Mouse (Mus musculus) kidney, adult 11 months (tissue): Measurements from ENCODE around the gene Hgd.

Experiments
- DNase-seq: peaks from one replicate; pipeline ENCODE4 v3.0.0; 2022

The Hgd gene

DNA sequence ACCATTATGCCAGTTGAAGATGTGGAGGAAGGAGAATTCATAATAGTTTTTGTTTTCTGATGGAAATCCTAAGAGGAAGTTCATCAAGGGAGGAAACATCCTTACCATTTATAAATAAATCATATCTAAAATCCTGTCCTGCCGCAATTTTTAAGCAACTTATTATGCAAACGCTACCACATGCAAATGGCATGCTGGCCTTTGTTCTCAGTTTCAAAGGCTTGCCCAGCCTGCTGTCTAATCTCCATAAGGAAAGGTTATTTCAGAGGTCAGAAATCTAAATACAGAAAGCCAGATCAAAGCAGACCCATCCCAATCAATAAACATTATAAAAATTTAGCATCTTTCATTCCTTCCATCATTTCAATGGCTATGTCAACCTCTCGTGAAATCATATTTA, 1.9 kb downstream of the Hgd start:
- DNase-seq, result no peak

- peak; percentile 81 for DNase-seq
These were observed 3.4 kb downstream of the Hgd start for GRCm38 (mm10) chr16:37583306-37583705.

DNA sequence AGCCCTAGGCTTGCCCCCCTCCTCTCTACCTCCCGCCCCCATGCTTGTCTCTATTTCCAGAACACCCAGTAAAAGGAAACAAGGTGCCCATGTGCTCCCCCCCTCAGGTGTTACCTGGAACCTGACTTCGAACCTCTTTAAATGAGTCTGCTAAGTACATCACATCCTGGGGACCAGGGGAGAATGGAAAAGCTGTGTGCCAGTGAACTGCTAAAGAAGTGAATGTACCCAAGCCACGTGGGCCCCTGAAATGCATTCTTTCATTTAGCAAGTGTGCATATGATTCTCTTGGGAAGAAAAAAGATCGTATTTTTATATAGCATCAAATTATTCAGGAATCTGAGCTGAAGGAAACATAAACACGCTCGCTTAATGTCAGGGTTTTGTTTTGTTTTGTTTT, 3.8 kb downstream of the Hgd start:
- DNase-seq, result no peak

GRCm38 (mm10) chr16:37584218-37585035, 4.5 kb downstream of the Hgd start:
- peak; percentile 83 for DNase-seq

DNA sequence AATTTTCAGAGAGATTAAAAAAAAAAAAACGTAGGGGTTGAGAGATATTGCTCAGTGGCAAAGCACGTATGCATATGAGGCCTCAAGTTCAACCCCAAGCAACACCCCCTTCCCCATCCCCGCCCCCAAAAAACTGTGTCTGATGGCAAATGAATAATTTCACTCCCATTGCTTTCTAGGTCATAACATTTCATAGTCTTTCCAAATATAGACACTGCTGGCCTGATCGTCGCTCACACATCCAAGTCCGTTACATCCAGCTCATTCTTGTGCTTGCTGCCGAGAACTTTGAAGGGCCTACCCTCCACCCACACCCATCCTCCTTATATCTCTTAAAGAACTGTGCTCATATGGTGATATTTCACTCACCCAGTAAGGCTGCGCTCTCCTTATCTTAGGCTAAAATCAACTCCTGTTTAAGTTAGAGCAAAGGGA, 5.2 kb downstream of the Hgd start:
- DNase-seq, result no peak

DNA sequence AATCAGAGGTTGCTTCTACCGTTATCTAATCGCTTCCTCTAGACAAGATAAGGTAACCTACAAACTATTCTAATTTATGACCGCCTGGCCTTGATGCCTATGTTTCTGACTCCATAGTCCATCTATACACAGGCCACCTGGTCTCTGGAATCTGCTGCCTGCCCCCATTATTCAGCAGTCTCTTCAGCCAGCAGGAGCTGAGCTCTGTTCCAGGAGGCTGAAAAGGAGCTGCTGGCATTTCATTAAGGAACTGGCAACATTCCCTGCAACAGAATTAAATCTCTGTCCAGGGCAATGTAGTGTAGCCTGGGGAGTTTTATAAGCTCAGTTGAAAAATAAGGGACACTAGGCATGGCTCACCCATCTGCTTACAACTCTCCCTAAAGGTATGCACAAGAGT, 11.0 kb downstream of the Hgd start:
- peak; percentile 46 for DNase-seq

DNA sequence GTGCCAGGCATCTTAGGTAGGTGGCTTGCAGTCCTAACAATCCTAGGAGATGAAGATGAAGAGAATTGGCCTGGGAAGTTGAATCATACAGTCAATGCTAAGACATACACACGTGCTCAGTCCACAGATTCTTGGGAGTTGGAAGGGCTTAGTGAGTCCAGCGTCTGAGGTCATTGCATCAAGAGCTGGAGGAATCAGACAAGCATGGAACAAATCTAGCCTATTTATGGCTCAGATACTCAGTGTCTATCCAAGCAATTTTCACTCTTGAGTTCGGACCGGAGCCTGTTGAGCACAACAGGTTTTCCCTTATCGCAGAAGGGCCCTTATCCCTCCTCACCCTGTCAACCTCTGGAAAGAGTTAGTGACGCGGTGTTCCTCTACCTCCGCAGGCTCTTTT, 11.6 kb downstream of the Hgd start:
- DNase-seq, result no peak

GRCm38 (mm10) chr16:37597412-37597811, 17.5 kb downstream of the Hgd start:
- DNase-seq, result no peak

GRCm38 (mm10) chr16:37598463-37598862, 18.5 kb downstream of the Hgd start:
- DNase-seq, result no peak

GRCm38 (mm10) chr16:37599326-37599725, 19.4 kb downstream of the Hgd start:
- no peak for DNase-seq

- no peak for DNase-seq
These were observed 23.5 kb downstream of the Hgd start for GRCm38 (mm10) chr16:37603431-37603830.

- DNase-seq, result no peak
These were observed 24.3 kb downstream of the Hgd start for GRCm38 (mm10) chr16:37604243-37604642.

DNA sequence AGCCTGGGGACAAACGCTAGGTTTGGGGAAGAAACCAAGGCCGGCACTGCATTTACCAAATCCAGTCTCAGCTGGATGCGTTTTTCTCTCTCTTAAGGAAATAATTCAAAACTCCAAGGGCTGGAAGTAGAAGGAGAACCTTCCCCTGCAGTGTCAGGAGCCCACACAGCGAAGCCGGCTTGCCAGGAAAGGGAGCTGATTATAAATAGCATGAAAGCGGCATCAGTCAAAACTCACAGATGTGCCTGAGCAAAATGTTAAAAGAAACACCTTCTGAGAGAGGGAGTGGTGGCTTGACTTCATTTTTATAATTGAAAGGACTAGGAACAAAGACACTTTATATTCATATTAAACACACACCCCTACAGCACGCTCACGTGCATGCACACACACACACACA, 30.4 kb downstream of the Hgd start:
- no peak for DNase-seq

GRCm38 (mm10) chr16:37611072-37611471, 31.1 kb downstream of the Hgd start:
- no peak for DNase-seq

DNA sequence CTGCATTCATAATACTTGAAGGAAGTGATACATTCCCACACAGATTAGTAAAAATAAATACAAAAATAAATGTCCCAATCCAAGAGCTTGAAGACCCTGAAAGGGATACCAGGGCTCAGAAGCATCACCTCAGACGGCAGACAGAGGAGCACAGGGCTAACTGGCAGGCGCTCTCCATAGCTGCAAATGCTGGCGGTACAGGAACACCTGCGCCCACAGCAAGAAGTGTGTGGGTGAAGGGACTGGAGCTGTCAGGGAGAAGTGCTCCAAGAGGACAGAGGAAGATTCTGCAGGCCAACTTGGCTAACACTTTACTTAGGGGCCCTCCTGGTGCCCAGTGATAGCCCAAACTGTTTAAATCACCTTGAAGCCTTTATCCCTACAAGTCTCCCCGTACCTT, 32.1 kb downstream of the Hgd start:
- DNase-seq, result no peak

DNA sequence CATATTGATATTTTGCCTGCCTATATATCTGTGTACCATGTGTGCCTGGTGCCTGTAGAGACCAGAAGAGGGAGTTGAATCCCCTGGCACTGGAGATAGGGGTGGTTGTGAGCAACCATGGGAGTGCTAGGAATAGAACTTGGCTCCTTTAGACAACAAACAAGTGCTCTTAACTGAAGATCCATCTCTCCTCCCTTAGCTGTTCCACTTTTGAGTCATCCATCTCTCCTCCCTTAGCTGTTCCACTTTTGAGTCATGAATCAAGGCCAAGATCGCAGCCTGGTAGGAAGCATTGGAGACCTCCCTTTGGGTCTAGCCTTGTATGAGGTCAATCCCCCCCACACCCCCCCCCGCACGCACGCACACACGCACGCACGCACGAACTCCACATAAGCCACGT, 34.6 kb downstream of the Hgd start:
- no peak for DNase-seq

GRCm38 (mm10) chr16:37615429-37615828, 35.5 kb downstream of the Hgd start:
- DNase-seq, result no peak

GRCm38 (mm10) chr16:37616104-37616503, 36.2 kb downstream of the Hgd start:
- DNase-seq, result no peak

GRCm38 (mm10) chr16:37617695-37618094, 37.7 kb downstream of the Hgd start:
- DNase-seq, result no peak

DNA sequence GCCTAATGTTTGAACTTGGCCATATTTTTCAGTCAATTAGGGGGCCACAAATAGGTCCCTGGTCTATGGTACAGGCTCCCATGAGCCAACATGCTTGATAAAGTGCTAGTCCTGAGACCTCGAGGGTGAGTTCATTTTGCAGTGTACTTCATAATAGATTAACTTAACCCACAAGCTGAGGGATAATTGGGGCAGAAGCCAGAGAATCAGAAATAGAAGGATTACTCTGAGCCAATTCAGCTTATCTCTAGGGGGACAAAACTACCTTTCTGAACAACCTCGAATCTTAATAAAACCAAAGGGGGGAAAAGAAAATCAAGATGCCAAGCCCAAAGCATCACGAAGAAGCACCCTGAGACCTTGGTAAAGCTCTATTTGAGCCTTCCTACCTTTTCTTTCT, 42.5 kb downstream of the Hgd start:
- no peak for DNase-seq

DNA sequence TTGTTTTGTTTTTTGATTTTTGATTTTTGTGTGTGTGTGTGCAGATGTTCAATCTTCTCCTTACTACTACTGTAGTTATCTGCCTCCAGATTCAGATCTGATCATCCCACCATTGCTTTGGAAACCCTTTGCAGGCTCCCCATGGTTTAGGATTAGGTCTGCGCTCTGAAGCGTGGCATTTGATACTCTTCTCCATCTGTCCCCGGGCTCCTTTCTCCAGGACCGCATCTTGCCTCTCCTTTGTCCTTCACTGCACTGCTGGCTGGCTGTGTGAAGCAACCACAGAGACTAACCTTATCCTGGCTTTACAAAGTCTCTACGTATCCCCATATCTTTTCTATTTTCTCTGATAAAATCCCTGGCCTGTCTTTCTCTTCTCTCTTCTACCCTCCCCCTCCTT, 43.0 kb downstream of the Hgd start:
- no peak for DNase-seq

DNA sequence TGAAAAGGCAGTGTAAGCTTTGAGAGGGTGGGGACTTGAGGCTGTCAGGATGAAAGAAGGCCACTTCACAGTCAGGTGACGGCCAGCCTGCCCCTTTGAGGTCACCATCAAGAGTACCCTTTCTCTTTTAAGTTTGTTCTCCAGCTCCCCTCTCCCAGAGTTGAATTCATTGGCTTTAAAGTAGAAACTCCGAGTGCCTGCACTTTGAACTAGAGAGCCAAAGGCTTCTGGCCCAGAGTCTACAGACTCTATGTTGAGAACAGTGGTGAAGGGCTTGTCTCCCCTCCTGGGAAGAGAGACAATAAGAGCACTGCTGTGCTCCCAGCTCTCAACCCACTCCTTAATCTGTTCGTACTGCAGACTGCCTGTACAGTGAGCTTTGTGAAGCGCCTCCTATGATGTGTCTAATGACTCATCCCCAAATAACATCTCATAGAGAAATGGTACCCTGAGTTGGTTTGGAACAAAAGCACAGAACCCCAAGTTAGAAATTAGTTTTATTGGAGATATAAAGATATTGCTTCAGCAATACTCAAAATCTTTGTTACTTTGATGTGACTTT, 46.5 kb downstream of the Hgd start:
- no peak for DNase-seq

GRCm38 (mm10) chr16:37628336-37628735, 48.4 kb downstream of the Hgd start:
- DNase-seq, result peak; percentile 58

DNA sequence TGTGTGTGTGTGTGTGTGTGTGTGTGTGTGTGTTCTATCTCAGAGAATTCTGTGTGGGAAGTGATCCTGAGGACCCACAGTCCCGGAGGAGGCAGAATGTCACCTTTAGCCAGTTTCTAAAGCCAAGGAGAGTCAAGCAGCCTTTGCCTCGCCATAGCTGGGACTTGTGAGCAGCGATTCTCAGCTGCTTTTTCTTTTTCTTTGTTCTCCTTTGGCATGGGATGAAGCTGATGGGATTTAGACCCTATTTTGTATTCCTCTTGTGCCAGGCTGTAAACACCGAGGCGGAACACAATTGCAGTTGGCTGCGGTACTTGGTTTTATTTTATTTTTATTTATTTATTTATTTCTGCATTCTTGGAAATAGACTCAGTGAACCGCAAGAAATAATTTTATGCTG, 49.1 kb downstream of the Hgd start:
- no peak for DNase-seq

DNA sequence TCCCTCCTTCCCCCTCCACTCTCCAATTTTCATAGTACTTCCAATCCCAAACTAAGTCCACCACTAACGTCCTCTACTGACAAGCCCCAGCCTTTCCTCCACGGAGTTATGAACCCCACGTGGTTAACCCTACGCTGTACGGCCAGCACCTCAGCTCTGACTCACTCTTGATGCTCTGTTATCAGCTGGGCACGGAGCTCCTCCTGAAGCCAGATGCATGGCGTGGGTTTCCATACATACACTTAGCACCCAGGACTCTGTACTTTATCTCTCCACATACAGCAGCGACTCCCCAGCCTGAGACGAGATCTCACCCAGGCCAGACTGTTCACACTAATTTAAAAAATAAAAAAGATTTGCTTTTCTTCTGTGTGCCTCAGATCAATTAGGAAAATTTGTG, 54.6 kb downstream of the Hgd start:
- DNase-seq, result no peak
